Mouse (Mus musculus) neural tube, embryonic 11.5 days (tissue): Measurements from ENCODE around the gene Psmc1. TPM values are rescaled to one million over a fixed set of nuclear protein-coding genes. Genes with fewer than 3 reads are reported as not detected.
A peak's percentile ranks its signal among the peaks of the same experiment; 100 is the strongest.

ENCODE experiments used
- ATAC-seq: fragments of 200-750 bp; cut with Nextera tagmentation; 2 replicates; pipeline ENCODE4 v1.8.0; 2017; ENCODE audit warnings: moderate number of reproducible peaks, mild to moderate bottlenecking, moderate TSS enrichment, moderate library complexity; ENCODE audit not compliant: insufficient read depth, low FRiP score, low TSS enrichment
- DNase-seq: peaks from one replicate; pipeline ENCODE4 v3.0.0-alpha.2; 2015; ENCODE audit warnings: low spot score
- H3K27ac ChIP-seq: fragments of 300-500 bp; sonication (generic); 2 replicates; pipeline ENCODE4 v1.5.1; 2014; ENCODE audit warnings: low read depth, mild to moderate bottlenecking, low read length
- H3K27me3 ChIP-seq: fragments of 300-500 bp; sonication (generic); 2 replicates; pipeline ENCODE4 v1.6.1; 2014; ENCODE audit warnings: mild to moderate bottlenecking, low read length, mixed read lengths; ENCODE audit not compliant: control insufficient read depth, insufficient read depth
- H3K36me3 ChIP-seq: fragments of 300-500 bp; sonication (generic); 2 replicates; pipeline ENCODE4 v1.6.1; 2014; ENCODE audit warnings: mild to moderate bottlenecking, low read length, moderate library complexity, mixed read lengths; ENCODE audit not compliant: control insufficient read depth, insufficient read depth
- H3K4me1 ChIP-seq: fragments of 300-500 bp; sonication (generic); 2 replicates; pipeline ENCODE4 v1.6.1; 2014; ENCODE audit warnings: low read length, mixed read lengths; ENCODE audit not compliant: control insufficient read depth, insufficient read depth
- H3K4me2 ChIP-seq: fragments of 300-500 bp; sonication (generic); 2 replicates; pipeline ENCODE4 v1.6.1; 2014; ENCODE audit warnings: low read depth, mild to moderate bottlenecking, moderate library complexity
- H3K4me3 ChIP-seq: fragments of 300-500 bp; sonication (generic); 2 replicates; pipeline ENCODE4 v1.5.1; 2014; ENCODE audit warnings: low read depth, low read length
- H3K9ac ChIP-seq: fragments of 300-500 bp; sonication (generic); 2 replicates; pipeline ENCODE4 v1.6.1; 2014; ENCODE audit warnings: mild to moderate bottlenecking, low read length
- H3K9me3 ChIP-seq: fragments of 300-500 bp; sonication (generic); 2 replicates; pipeline ENCODE4 v1.6.1; 2016; ENCODE audit warnings: low read length; ENCODE audit not compliant: control insufficient read depth
- WGBS: fragments of 180-500 bp; shearing (Covaris S2); extraction: QIAGEN DNeasy Blood & Tissue Kit; methylation state at CpG from one replicate; pipeline ENCODE4 v1.1.7; 2014; 5-methylcytosine and 5-hydroxymethylcytosine counted together
- polyA plus RNA-seq: library from polyadenylated mRNA; unstranded; fragments of >200 nt; fragmentation: Nextera tagmentation; extraction: Ambion mirVana; gene quantifications from 2 replicates; pipeline ENCODE4 v1.2.1, GENCODE M21; 2014

Gene Psmc1
- polyA plus RNA-seq, result 427 and 432 TPM in 2 replicates

DNA sequence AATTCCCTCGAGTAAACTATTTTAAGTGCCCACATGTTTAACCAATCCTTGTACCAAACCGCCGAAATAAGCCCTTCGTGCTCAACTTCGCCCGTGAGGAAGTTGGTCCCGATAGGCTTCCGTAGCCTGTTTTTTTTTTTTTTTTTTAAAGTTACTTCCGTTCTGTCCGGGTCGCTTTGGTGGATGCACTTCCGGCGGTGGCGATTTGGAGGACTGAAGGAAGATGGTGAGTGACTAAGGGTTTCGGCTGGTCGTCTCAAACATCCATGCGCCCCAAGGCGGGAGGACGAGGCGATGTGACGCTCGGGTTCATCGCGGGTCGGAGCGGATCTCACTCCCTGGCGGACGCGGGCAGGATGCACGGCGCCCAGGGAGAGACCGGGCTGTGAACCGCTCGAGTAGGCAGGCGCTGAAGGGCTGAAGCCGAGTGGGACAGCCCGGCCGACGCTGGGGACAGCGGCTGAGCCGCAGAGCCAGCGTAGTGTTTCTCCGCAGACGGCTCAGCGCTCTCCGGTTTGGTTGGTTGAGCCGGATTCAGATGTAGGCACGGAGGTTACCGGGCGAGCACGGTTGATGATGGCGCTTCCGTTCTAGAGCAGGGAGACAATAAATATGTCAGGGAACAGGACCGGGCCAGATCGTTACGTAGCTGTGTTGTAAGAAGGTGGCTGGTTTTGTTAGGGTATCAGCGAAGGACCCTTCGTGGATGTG lies at the start of gene Psmc1:
Gene Psmc1, plus strand, starts transcription at position 169 of the 711 bp plus-strand sequence.
- WGBS, result under 1% methylated on average over 58 of the region's 58 CpGs
- H3K4me3 ChIP-seq, result peak within 1 kb of the TSS; percentile 79
- peaks cover 6% of the 10 kb centered on the region for H3K4me1 ChIP-seq
- peaks cover 4% of the 10 kb centered on the region; the same call in 1 of the 2 replicates for H3K36me3 ChIP-seq
- peak within 1 kb of the TSS; percentile 72 for H3K27ac ChIP-seq
- ATAC-seq (peak; percentile 79), DNase-seq (peak; percentile 85)
- peak within 1 kb of the TSS; percentile 54 for H3K4me2 ChIP-seq
- no peaks in the 10 kb centered on the region for H3K27me3 ChIP-seq
- H3K9ac ChIP-seq, result peak within 1 kb of the TSS; percentile 85
- H3K9me3 ChIP-seq, result no peaks in the 10 kb centered on the region

DNA sequence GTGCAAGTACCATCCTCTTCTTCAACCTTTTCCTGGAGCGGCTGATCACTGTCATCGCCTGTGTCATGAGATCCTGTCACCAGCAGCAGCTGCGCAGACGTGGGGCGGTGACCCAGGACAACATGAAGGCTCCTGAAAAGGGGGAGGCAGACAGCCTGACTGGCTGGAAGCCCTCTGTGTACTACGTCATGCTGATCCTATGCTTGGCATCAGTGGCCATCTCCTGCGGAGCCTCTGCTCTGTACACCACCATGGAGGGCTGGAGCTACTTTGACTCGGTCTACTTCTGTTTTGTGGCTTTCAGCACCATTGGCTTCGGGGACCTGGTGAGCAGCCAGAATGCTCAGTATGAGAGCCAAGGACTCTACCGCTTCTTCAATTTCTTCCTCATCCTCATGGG lies 48.9 kb upstream of the Psmc1 start:
- no peak overlapping the region for H3K9ac ChIP-seq
- 91% methylated on average over 10 of the region's 10 CpGs for WGBS
- DNase-seq, result no peak
- H3K4me2 ChIP-seq, result no peak overlapping the region
- no peak for ATAC-seq
- H3K27ac ChIP-seq, result no peak overlapping the region
- no peaks in the 10 kb centered on the region for H3K4me1 ChIP-seq
- no peaks in the 10 kb centered on the region for H3K36me3 ChIP-seq
- H3K9me3 ChIP-seq, result no peaks in the 10 kb centered on the region
- H3K27me3 ChIP-seq, result no peaks in the 10 kb centered on the region
- H3K4me3 ChIP-seq, result no peak overlapping the region

DNA sequence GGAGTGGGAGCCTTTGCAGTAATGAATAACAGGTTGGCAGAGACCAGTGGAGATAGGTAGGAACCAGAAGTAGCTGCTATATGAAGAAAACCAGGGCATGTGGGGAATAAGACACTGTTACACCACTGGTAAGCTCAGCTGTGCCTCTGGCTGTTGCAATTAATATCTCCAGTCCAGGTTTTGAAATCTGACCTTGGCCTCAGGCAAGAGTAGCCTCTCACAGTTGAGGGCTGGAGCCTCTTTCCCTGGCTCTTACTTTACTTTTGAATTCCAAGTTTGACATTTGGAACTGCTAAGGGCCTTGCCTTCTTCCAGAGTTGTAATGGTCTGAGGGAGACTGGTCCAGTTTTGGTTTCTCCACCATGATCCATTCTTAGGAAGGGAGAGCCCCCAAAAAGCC lies 48.1 kb upstream of the Psmc1 start:
- ATAC-seq, result no peak
- no peak overlapping the region for H3K9ac ChIP-seq
- no peaks in the 10 kb centered on the region for H3K36me3 ChIP-seq

DNA sequence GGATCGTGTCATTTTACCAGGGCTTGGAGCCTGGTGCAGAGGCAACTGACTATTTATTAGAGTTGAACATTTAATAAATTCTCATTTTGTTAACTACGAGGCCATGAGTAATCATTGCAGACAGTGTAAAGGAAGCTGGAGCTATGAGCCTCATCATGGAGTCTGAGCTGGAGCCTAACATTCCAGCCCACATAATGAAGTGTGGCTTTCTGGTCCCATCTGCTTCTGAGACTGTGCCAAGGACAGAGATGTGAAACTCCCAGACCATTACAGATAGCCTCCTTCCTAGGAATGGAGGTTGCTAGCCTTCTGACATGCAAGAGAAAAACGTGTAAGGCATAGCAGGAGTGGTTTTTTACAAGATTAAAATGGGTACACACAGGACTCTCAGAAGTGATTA lies 47.4 kb upstream of the Psmc1 start:
- ATAC-seq (no peak), DNase-seq (no peak)
- no peaks in the 10 kb centered on the region for H3K36me3 ChIP-seq
- no peak overlapping the region for H3K4me2 ChIP-seq
- no peaks in the 10 kb centered on the region for H3K4me1 ChIP-seq
- H3K9ac ChIP-seq, result no peak overlapping the region
- H3K9me3 ChIP-seq, result no peaks in the 10 kb centered on the region
- WGBS, result 75% methylated on average over 3 of the region's 3 CpGs
- H3K27ac ChIP-seq, result no peak overlapping the region
- H3K27me3 ChIP-seq, result no peaks in the 10 kb centered on the region
- no peak overlapping the region for H3K4me3 ChIP-seq

More for the DNA sequence above, 48.1 kb upstream of the Psmc1 start:
- H3K9me3 ChIP-seq, result no peaks in the 10 kb centered on the region
- H3K27ac ChIP-seq, result no peak overlapping the region
- no peaks in the 10 kb centered on the region for H3K27me3 ChIP-seq
- DNase-seq, result no peak
- no peak overlapping the region for H3K4me2 ChIP-seq
- no peaks in the 10 kb centered on the region for H3K4me1 ChIP-seq
- H3K4me3 ChIP-seq, result no peak overlapping the region

DNA sequence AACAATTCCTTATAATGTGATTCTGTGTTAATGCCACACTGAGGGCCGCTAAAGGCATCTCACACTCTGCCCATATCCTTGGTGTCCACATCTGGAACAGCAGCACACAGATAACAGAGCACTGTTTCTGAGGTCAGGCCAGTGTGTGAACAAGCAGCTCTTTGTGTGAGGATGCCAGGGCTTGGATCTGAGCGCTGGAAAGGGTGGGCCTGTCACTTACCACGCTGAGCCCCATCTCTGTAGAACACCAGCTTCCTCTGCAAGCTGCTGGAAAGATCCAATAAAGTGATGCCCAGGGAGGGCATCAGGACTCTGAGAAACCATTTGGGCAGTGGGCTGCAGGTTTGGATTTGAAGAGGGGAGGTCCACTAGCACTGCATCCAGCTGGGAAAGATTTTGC lies 44.8 kb upstream of the Psmc1 start:
- DNase-seq (no peak), ATAC-seq (no peak)
- no peaks in the 10 kb centered on the region for H3K27me3 ChIP-seq
- 76% methylated on average over 3 of the region's 3 CpGs for WGBS
- no peak overlapping the region for H3K9ac ChIP-seq
- no peak overlapping the region for H3K4me2 ChIP-seq
- no peak overlapping the region for H3K4me3 ChIP-seq
- H3K4me1 ChIP-seq, result no peaks in the 10 kb centered on the region
- H3K36me3 ChIP-seq, result no peaks in the 10 kb centered on the region
- H3K27ac ChIP-seq, result no peak overlapping the region
- H3K9me3 ChIP-seq, result no peaks in the 10 kb centered on the region

DNA sequence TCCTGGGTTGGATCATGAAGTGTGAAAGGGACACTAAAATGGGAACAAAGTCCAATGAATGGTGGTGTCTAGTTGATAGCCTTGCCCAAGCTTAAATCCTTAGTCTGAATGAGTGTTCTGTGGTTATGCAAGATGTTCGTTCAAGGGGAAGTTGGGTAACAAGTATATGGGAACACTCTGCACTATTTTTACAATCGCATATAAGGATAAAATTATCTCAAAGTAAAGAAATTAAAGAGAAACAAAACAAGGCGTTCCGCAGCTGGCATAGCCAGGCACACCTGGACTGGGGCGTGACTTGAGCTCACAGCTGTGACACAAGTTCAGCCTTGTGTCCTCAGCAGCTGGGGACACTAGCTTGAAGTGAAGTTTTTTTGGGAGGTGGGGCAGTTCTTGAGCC lies 42.5 kb upstream of the Psmc1 start:
- Histone ChIP-seq H3K27me3 (no peaks in the 10 kb centered on the region), H3K4me2 (no peak overlapping the region), H3K4me1 (no peaks in the 10 kb centered on the region), H3K36me3 (no peaks in the 10 kb centered on the region), H3K9me3 (no peaks in the 10 kb centered on the region), H3K9ac (no peak overlapping the region), H3K27ac (no peak overlapping the region), H3K4me3 (no peak overlapping the region)
- 90% methylated on average over 5 of the region's 5 CpGs for WGBS
- DNase-seq (no peak), ATAC-seq (no peak)

DNA sequence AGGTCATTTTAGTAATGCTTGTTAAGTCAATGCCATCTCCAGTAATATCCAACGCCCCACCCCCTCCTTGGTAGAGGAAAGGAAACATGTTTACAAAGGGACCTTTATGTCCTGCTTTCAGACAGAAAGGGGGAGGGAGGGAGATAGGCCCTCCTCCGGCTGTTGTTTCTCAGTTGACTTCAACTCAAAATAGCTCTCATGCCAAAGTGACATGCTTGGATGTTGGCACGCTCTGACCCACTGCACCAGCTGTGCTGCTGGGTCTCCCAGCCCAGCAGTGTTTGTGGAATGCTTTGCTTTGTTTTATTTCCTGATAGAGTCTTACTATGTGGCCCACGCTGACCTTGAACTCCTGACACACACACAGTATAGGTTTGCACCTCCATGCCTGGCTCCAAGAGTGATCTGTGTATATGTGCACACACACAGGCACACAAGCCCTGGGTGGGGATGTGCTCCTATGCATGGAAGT lies 36.7 kb upstream of the Psmc1 start:
- H3K36me3 ChIP-seq, result no peaks in the 10 kb centered on the region
- H3K4me1 ChIP-seq, result no peaks in the 10 kb centered on the region
- no peak overlapping the region for H3K4me3 ChIP-seq
- 71% methylated on average over 4 of the region's 4 CpGs for WGBS
- no peak overlapping the region for H3K9ac ChIP-seq
- no peaks in the 10 kb centered on the region for H3K9me3 ChIP-seq
- H3K4me2 ChIP-seq, result no peak overlapping the region
- no peak overlapping the region for H3K27ac ChIP-seq
- H3K27me3 ChIP-seq, result no peaks in the 10 kb centered on the region
- peak; percentile 25 for DNase-seq
- ATAC-seq, result no peak

DNA sequence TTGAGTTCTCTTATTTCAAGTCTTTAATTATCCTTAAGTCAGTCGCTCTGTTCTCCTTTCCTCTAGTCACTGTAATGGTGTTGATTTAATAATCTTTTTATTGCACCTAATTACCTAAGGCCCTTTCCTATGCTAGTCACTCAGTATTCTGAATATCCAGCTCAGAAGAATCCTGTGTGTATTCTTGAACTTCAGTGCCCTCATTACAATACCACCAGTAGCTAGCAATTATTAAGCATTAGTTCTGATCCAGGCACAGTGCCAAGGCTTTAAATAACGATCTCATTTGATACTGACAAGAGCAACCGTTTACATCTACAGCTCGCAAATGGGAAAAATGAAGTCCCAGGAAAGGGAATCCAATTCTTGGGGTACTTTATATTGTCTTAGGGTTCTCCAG lies 34.2 kb upstream of the Psmc1 start:
- Histone ChIP-seq H3K27ac (no peak overlapping the region), H3K4me2 (no peak overlapping the region), H3K4me3 (no peak overlapping the region), H3K4me1 (no peaks in the 10 kb centered on the region), H3K36me3 (no peaks in the 10 kb centered on the region), H3K27me3 (no peaks in the 10 kb centered on the region), H3K9me3 (no peaks in the 10 kb centered on the region), H3K9ac (no peak overlapping the region)
- 85% methylated on average over 4 of the region's 4 CpGs for WGBS
- no peak for DNase-seq
- no peak for ATAC-seq

DNA sequence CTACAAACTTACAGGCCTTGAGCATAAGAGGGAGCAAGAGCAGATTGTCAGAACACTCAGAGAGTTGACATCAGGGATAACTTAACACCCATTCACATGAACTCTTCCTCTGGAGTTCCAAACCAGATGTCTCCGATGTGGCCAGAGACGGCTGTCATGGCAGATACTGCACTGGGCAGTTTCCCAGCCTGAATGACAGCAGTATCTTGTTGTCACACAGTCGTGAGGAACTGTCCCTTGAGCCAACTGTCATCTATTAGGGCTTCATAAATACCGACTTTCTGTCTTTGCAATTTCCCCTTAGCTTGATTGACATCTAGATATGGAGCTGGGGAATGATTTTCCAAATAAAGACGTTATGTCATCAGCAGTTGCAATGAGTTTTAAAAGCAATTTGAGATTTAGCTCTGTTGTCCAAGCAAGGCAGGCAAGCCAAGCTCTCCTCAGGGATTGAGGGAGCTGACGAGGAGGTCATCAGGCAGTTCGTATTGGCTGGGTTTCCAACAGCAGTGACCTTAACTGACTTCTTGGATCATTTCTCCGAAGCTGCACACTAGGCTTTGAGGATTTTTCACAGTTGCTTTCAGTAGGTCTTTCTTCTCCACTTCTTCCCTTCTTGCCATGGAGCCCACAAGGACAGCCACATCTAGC lies 30.2 kb upstream of the Psmc1 start:
- no peak for DNase-seq
- Histone ChIP-seq H3K27ac (no peak overlapping the region), H3K36me3 (no peaks in the 10 kb centered on the region), H3K9ac (no peak overlapping the region), H3K27me3 (no peaks in the 10 kb centered on the region), H3K4me3 (no peak overlapping the region), H3K4me2 (no peak overlapping the region), H3K4me1 (no peaks in the 10 kb centered on the region), H3K9me3 (no peaks in the 10 kb centered on the region)
- no peak for ATAC-seq
- WGBS, result 81% methylated on average over 8 of the region's 8 CpGs
